Mouse (Mus musculus): ENCODE measurements around the gene Foxi1. TPM values are rescaled to one million over a fixed set of nuclear protein-coding genes. Genes with fewer than 3 reads are reported as not detected.

Gene Foxi1
- polyA plus RNA-seq, 1 experiment from 2014 or later = not detected

DNA sequence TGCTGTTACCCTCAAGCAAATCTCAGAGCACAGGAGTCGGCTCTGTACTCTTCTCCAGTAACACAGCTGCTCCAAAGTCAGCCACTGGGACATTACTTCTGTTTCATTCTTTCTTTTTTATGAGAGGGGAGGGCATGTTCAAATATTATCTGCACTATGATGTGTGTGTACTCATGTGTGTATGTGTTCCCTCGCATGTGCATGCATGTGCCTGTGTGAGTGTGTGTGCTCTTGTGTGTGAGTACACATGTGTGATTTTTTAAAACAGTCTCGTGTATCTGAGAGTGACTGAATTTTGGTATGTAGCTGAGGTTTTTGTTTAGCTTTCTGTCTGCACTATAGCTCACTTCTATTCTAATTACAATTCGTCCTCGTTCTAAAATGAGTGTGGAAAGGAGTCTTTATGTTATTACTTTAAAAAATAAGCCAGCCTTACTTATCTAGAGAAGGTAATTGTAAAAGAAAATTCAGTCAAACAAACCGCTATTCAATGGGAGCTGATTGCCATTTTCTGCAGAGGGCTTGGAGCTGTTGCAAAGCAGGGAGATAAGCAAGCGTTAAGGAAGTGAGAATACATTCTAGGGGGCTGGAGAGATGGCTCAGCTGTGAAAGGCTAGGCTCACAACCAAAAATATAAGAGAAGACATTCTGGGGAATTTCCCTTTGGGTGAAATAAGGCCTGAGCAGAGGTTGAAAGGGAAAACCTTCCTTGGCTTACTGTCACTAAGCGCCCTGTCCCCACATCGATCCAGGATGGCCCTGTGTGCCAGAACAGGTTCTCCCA, 13.5 kb downstream of the Foxi1 start:
- H3K4me3 ChIP-seq (replicated peaks) = no peak overlapping the region
- no peak overlapping the region for H3K4me2 ChIP-seq (replicated peaks)
- no peak for ATAC-seq
- H3K9ac ChIP-seq (replicated peaks) = no peak overlapping the region
- no peaks in the 10 kb centered on the region for H3K36me3 ChIP-seq
- H3K27me3 ChIP-seq = no peaks in the 10 kb centered on the region
- no peak overlapping the region for H3K27ac ChIP-seq
- WGBS = 74% methylated on average over 9 of the region's 9 CpGs
- H3K9me3 ChIP-seq = no peaks in the 10 kb centered on the region
- no peaks in the 10 kb centered on the region for H3K4me1 ChIP-seq (replicated peaks)

DNA sequence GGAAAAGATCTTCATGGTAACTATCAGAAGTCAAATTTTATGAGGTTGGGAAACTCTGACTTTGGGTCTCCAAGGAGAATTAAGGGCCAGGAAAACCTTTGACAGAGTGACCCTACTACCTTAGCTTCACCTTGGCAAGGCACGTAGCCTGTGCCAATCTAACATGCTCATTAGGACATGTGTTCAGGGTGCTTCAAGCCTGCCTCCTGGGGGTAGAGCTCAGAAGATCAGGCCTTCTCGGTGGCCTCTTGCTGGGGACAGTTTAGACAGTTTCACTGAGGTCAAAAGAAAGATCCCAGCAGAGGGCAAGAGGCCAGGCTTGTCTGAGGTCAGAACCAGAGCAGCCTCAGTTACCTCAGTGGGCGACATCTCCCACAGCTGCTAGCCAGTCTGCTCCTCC, 14.2 kb downstream of the Foxi1 start:
- 66% methylated on average over 3 of the region's 3 CpGs for WGBS

GRCm38 (mm10) chr11:34184266-34184665, 23.6 kb downstream of the Foxi1 start:
- Histone ChIP-seq H3K27me3 (no peaks in the 10 kb centered on the region), H3K9me3 (no peaks in the 10 kb centered on the region), H3K4me2 (replicated peaks) (no peak overlapping the region), H3K9ac (replicated peaks) (no peak overlapping the region), H3K27ac (no peak overlapping the region), H3K36me3 (no peaks in the 10 kb centered on the region), H3K4me1 (replicated peaks) (peaks cover 15% of the 10 kb centered on the region), H3K4me3 (replicated peaks) (no peak overlapping the region)
- WGBS = 76% methylated on average over 2 of the region's 2 CpGs
- ATAC-seq = no peak

More for the DNA sequence above, 14.2 kb downstream of the Foxi1 start:
- Histone ChIP-seq H3K27me3 (no peaks in the 10 kb centered on the region), H3K9me3 (no peaks in the 10 kb centered on the region), H3K4me1 (replicated peaks) (no peaks in the 10 kb centered on the region), H3K9ac (replicated peaks) (no peak overlapping the region), H3K36me3 (no peaks in the 10 kb centered on the region), H3K4me3 (replicated peaks) (no peak overlapping the region), H3K4me2 (replicated peaks) (no peak overlapping the region), H3K27ac (no peak overlapping the region)
- ATAC-seq = no peak

- ATAC-seq = peak; percentile 89
- Histone ChIP-seq H3K27ac (peak overlapping the region; percentile 12; the same call in 1 of the 2 replicates), H3K4me1 (replicated peaks) (peaks cover 15% of the 10 kb centered on the region), H3K4me2 (replicated peaks) (no peak overlapping the region), H3K9ac (replicated peaks) (no peak overlapping the region), H3K36me3 (no peaks in the 10 kb centered on the region), H3K27me3 (no peaks in the 10 kb centered on the region), H3K9me3 (no peaks in the 10 kb centered on the region), H3K4me3 (replicated peaks) (no peak overlapping the region)
- WGBS = 27% methylated on average over 8 of the region's 8 CpGs
Measured at GRCm38 (mm10) chr11:34181214-34182117, 26.4 kb downstream of the Foxi1 start.

- H3K4me2 ChIP-seq (replicated peaks) = no peak overlapping the region
- no peak for ATAC-seq
- no peaks in the 10 kb centered on the region for H3K9me3 ChIP-seq
- WGBS = 70% methylated on average over 2 of the region's 2 CpGs
- H3K27me3 ChIP-seq = no peaks in the 10 kb centered on the region
- H3K4me1 ChIP-seq (replicated peaks) = peaks cover 15% of the 10 kb centered on the region
- H3K27ac ChIP-seq = no peak overlapping the region
- H3K36me3 ChIP-seq = no peaks in the 10 kb centered on the region
- H3K9ac ChIP-seq (replicated peaks) = no peak overlapping the region
- H3K4me3 ChIP-seq (replicated peaks) = no peak overlapping the region
Measured at GRCm38 (mm10) chr11:34178752-34179151, 29.1 kb downstream of the Foxi1 start.

- Histone ChIP-seq H3K4me1 (replicated peaks) (peaks cover 4% of the 10 kb centered on the region), H3K9ac (replicated peaks) (no peak overlapping the region), H3K27ac (no peak overlapping the region), H3K4me3 (replicated peaks) (no peak overlapping the region), H3K27me3 (no peaks in the 10 kb centered on the region), H3K4me2 (replicated peaks) (no peak overlapping the region), H3K9me3 (no peaks in the 10 kb centered on the region), H3K36me3 (no peaks in the 10 kb centered on the region)
- WGBS = 63% methylated on average over 1 of the region's 1 CpGs
- ATAC-seq = no peak
Measured at GRCm38 (mm10) chr11:34176371-34176770, 31.5 kb downstream of the Foxi1 start.

DNA sequence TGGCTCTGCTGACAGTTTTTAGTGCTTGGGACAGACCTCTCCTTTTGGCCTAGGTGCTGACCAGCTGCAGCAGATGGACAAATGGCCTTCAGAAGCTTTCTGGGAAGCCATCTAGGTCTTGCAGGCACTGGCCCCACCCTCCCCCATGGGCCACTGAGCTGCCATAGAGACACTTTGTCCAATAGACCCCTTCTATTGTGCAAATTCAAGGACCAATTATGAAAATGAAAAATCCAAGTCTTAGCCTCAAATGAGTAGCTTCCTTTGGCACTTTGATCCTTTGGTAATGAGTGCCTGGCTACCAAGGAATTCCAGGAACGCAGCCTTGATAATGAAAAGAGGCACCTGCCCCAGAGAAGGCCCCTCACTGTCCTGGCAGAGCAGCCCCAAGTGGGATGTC, 36.7 kb downstream of the Foxi1 start:
- no peak for ATAC-seq
- Histone ChIP-seq H3K27me3 (no peaks in the 10 kb centered on the region), H3K36me3 (no peaks in the 10 kb centered on the region), H3K9ac (replicated peaks) (no peak overlapping the region), H3K4me2 (replicated peaks) (no peak overlapping the region), H3K4me3 (replicated peaks) (no peak overlapping the region), H3K27ac (no peak overlapping the region), H3K4me1 (replicated peaks) (no peaks in the 10 kb centered on the region; the same call in 1 of the 2 replicates), H3K9me3 (no peaks in the 10 kb centered on the region)
- 93% methylated on average over 1 of the region's 1 CpGs for WGBS

DNA sequence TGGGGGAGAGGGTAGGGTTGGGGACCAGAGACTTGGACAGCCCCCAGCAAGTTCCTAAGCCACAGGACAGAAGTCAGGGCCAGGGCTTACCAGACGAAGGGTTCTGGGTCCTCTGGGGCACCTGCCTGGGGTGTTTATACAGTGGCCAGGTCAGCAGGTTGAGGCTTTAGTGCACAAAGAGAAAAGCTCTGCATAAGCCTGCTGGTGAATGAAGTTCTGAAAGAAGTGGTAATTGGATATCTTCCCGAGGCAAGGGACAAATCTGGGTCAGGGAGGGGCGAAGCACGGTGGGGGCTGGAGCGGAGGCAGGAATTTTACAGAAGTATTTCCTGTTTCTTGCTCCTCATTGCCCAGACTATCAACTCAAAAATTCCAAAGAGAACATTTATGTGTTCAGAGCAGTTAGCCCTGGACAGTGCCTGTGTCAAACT, 38.4 kb downstream of the Foxi1 start:
- H3K36me3 ChIP-seq = no peaks in the 10 kb centered on the region
- no peak overlapping the region for H3K4me3 ChIP-seq (replicated peaks)
- ATAC-seq = no peak
- no peaks in the 10 kb centered on the region for H3K27me3 ChIP-seq
- 20% methylated on average over 5 of the region's 5 CpGs for WGBS
- H3K4me1 ChIP-seq (replicated peaks) = no peaks in the 10 kb centered on the region; the same call in 1 of the 2 replicates
- H3K9ac ChIP-seq (replicated peaks) = no peak overlapping the region
- no peak overlapping the region for H3K4me2 ChIP-seq (replicated peaks)
- no peak overlapping the region for H3K27ac ChIP-seq
- H3K9me3 ChIP-seq = no peaks in the 10 kb centered on the region

- WGBS = 91% methylated on average over 4 of the region's 4 CpGs
- Histone ChIP-seq H3K27ac (no peak overlapping the region), H3K36me3 (no peaks in the 10 kb centered on the region), H3K4me1 (replicated peaks) (no peaks in the 10 kb centered on the region; the same call in 1 of the 2 replicates), H3K9me3 (no peaks in the 10 kb centered on the region), H3K4me2 (replicated peaks) (no peak overlapping the region), H3K4me3 (replicated peaks) (no peak overlapping the region), H3K27me3 (no peaks in the 10 kb centered on the region), H3K9ac (replicated peaks) (no peak overlapping the region)
- no peak for ATAC-seq
Measured at GRCm38 (mm10) chr11:34166392-34166791, 41.5 kb downstream of the Foxi1 start.

DNA sequence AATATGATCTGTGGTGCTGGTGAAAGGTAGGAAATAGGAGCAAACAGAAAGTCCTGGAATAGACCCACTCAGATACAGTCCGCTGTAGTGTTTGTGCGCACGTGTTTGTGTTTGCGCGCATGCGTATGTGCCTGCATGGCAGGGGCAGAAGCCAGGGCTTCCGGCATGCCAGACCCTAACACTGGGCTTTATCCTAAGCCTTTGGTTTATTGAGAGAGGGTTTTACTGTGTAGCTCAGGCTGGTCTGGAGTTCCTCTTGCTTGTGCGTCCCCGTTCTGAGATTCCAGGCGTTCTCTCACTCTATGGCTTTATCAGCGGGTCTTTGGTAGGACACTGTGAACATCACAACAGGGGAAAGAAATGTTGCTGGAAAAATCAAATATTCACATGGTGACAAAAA, 42.6 kb downstream of the Foxi1 start:
- ATAC-seq = no peak
- no peak overlapping the region for H3K27ac ChIP-seq
- no peaks in the 10 kb centered on the region; the same call in 1 of the 2 replicates for H3K4me1 ChIP-seq (replicated peaks)
- no peaks in the 10 kb centered on the region for H3K36me3 ChIP-seq
- H3K4me3 ChIP-seq (replicated peaks) = no peak overlapping the region
- WGBS = 96% methylated on average over 11 of the region's 11 CpGs
- H3K4me2 ChIP-seq (replicated peaks) = no peak overlapping the region
- no peak overlapping the region for H3K9ac ChIP-seq (replicated peaks)
- H3K27me3 ChIP-seq = no peaks in the 10 kb centered on the region
- no peaks in the 10 kb centered on the region for H3K9me3 ChIP-seq

GRCm38 (mm10) chr11:34158916-34159315, 49.0 kb downstream of the Foxi1 start:
- Histone ChIP-seq H3K4me2 (replicated peaks) (no peak overlapping the region), H3K27me3 (no peaks in the 10 kb centered on the region), H3K4me1 (replicated peaks) (no peaks in the 10 kb centered on the region), H3K4me3 (replicated peaks) (no peak overlapping the region), H3K36me3 (no peaks in the 10 kb centered on the region), H3K9ac (replicated peaks) (no peak overlapping the region), H3K9me3 (no peaks in the 10 kb centered on the region), H3K27ac (no peak overlapping the region)
- 80% methylated on average over 9 of the region's 9 CpGs for WGBS
- ATAC-seq = no peak

DNA sequence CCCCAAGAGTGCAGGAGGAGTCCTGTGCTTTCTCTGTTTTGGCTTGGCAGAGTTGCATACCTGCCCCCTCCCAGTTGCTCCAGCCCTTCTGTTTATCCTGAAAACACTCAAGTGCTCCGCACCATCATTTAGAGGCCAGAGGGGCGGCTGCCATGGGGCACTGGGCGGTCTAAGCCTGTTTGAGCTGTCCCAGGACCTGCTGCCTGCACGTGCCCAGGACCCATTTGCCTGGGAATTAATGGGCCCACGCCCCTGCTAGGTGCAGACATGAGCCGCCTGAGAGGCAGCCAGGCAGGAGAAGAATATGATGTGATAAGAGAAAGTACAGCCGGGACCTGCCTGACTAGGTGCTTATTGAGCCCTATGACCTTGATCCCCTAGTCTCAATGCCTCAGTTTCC, 52.7 kb downstream of the Foxi1 start:
- H3K9ac ChIP-seq (replicated peaks) = no peak overlapping the region
- no peaks in the 10 kb centered on the region for H3K36me3 ChIP-seq
- 81% methylated on average over 7 of the region's 7 CpGs for WGBS

More for the DNA sequence above, 52.7 kb downstream of the Foxi1 start:
- H3K4me2 ChIP-seq (replicated peaks) = no peak overlapping the region
- no peaks in the 10 kb centered on the region for H3K9me3 ChIP-seq
- H3K27ac ChIP-seq = no peak overlapping the region
- ATAC-seq = no peak
- H3K4me3 ChIP-seq (replicated peaks) = no peak overlapping the region
- H3K27me3 ChIP-seq = no peaks in the 10 kb centered on the region
- no peaks in the 10 kb centered on the region for H3K4me1 ChIP-seq (replicated peaks)
